Mouse (Mus musculus) bone marrow, adult 2 months (tissue): ENCODE results near the gene Tshz2.

Experiments used
- CTCF ChIP-seq: fragments of 200-500 bp; IDR thresholded peaks from 2 replicates; pipeline ENCODE4 v1.5.1; 2011; ENCODE audit warnings: low read length, control low read depth; ENCODE audit not compliant: control insufficient read depth, insufficient read depth
- POLR2A ChIP-seq: fragments of 200-500 bp; IDR thresholded peaks from 2 replicates; pipeline ENCODE4 v1.6.1; 2011; ENCODE audit warnings: low read depth, mild to moderate bottlenecking, control low read depth, low read length, borderline replicate concordance; ENCODE audit not compliant: control insufficient read depth

- TF ChIP-seq POLR2A (no peak), CTCF (no peak)
These were observed 57.2 kb downstream of the Tshz2 start for GRCm38 (mm10) chr2:169690054-169690453.
